Mouse (Mus musculus): ENCODE measurements around the gene Map3k14.

Map3k14 gene

DNA sequence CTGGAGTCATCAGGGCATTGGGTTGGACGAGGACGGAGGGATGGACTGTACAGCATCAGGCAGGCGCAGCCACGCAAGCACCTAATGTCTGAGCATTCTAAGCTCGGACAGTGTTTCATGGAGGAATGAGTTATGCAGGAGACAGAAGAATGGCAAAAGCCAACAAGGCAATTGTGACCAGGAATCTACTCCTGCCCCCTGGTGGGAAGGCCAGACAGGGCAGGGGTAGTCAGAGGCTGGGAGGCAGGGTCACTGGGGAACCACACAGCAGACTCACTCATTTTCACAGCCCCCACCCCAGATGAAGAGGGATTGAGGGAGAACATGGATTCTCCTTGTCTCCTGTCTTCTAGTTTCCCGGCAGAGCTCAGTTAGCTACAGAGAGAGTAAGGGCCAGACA, 4.7 kb upstream of the Map3k14 start:
- DNase-seq (ENCODE audit: low read depth): peak; percentile 50

- peak; percentile 65 for DNase-seq (ENCODE audit: low read depth)
These were observed 2.2 kb upstream of the Map3k14 start for GRCm38 (mm10) chr11:103269426-103269825.

DNA sequence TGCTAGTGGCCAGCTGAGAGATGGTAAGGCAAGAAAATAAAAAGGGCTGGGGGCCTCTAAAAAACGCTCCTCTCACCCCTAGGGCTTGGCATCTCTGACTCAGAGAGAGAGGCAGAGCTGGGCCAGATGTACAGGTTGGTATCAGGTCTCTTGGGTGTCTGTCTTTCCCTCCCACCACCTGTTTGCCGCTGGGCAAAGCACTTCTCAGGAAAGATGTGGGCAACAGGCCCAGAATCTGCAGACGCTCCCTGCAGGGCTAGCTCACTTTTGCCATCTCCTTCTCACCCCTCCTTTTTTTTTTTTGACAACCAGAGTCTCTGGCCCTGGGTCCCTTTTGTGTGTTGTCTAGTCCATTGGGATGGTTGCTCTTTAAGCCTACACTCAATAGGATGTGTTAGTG, 1.6 kb upstream of the Map3k14 start:
- peak; percentile 54 for DNase-seq (ENCODE audit: low read depth)

DNA sequence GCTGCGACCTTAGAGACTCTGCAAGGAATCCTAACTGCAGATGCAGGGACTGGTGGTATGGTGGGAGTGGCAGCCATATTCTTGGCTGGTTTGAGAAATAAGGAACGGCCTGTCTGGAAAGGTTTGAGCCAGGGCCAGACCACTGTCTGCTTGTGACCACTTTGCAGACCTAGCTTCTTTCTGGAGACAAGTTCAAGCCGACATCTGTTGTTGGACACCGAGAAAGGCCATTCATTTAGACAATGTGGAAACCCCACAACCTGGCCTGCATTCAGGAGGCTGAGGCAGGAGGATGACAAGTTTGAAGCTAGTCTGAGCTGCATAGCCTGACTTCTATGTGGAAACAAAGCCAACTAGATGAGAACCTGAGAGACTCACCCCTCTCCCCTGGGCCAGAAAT, 1.1 kb upstream of the Map3k14 start:
- peak; percentile 44 for DNase-seq (ENCODE audit: low read depth)

DNA sequence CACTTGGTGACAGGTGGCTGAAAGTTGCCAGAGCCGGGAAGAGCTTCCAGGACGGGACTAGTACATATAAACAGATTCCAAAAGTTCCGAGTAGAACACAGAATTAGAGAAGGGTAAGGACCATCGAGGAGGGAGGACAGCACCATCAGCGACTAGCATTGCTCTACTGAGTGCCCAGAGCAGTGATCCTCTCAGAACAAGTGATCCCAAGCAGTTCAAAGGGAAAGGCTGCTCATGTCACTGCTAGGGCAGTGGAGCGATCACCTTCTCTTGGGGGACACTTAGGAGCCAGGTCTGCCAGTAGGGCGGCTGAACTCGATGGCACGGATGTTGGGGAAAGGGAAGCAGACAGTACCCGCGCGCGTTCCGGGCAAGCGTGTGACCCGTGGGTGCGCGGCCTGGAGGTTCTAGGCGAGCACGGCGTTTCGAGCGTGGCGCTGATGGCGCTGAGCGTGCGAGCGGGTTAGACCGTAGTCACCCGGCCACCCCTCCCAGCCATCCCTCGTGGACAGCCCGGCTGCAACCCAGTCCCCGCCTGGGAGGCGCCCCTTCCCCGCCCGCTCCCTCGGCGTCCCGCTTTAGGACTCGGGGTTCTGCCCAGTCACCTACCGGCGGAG, 435 bp downstream of the Map3k14 start:
- DNase-seq (ENCODE audit: low read depth): no peak

GRCm38 (mm10) chr11:103265856-103266255, 1.4 kb downstream of the Map3k14 start:
- no peak for DNase-seq (ENCODE audit: low read depth)

DNA sequence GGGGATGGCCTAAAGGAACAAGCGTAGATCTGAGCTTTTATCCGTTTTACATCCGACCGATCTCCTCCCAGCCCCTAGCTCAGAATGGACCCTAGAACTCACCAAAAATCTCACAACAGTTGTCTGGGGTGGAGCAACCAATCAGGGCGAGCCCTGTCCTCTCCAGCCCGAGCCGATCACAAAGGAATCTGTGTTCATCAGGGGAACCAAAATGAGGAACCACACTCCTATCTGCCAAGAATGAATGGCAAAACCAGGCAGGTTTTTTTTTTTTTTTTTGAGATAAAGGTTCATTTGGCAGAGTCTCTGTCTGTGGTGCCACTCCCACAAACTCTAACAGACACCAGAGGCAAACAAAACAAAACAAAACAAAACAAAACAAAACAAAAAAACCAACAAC, 2.1 kb downstream of the Map3k14 start:
- no peak for DNase-seq (ENCODE audit: low read depth)

DNA sequence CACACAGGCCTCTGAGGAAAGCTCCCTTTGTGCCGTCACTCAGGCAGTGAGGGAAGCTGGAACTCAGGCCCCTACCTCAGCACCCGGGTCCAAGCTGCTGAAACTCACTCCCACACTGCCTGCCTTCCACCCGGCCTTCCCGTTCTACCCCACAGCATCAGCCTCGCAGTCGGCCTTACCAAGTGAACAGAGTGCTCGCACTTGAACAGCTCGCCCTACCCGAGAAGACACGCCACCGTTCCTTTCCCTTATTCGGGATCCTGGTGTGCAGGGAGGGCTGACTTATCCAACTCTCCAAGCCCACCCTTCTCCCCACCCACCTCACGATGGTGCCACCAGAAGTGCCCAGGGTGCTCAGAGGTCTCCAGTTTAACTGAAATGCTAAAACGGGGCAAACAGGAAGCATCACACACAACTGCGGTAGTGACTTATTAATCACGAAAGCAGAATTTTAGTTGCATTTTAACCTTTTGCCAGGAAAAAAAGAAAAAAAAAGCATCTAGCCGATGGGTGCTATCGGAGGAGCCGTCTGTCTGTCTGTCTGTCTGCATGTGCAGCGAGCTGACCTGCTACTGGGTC, 2.8 kb downstream of the Map3k14 start:
- no peak for DNase-seq (ENCODE audit: low read depth)

GRCm38 (mm10) chr11:103263551-103263950, 3.7 kb downstream of the Map3k14 start:
- no peak for DNase-seq (ENCODE audit: low read depth)

DNA sequence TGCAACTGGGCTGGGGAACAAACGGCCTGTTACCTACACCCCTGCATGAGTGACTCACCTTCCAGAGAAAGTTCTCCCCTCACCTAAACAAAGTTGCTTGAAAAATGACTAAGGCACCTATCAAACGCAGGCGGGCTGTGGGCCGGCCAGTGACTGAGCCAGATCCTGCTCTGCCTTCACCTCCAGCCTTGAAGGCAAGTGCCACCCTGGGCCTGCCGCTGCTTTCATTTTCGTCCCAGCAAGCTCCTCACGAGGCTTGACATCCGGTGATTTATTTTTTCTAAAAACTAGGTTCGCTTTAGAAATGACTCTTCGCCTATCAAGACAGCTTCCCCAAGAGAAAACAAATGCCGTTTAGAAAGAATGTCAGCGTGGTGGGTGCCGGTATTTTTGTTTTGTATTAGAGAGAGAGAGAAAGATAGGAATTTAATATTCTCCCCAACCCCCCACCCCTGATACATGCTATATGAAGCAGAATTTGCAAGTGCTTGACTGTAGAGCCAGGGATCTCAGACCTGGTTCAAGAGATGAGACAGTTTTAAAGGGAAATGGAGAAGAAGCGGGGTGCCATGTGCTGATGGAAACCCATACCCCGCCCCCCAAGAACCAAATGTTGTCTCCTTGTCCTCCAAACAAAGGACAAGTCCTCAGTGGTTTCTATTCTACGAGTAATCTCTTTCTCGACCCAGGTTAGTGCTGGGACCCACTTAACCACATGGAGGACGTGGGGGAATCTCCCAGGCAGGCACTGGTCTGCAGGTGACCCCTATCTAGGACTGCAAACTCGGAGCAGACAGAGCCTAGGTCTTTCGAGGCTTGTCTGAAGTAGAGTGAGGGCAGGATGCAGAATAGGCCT, 4.6 kb downstream of the Map3k14 start:
- DNase-seq (ENCODE audit: low read depth): no peak

DNA sequence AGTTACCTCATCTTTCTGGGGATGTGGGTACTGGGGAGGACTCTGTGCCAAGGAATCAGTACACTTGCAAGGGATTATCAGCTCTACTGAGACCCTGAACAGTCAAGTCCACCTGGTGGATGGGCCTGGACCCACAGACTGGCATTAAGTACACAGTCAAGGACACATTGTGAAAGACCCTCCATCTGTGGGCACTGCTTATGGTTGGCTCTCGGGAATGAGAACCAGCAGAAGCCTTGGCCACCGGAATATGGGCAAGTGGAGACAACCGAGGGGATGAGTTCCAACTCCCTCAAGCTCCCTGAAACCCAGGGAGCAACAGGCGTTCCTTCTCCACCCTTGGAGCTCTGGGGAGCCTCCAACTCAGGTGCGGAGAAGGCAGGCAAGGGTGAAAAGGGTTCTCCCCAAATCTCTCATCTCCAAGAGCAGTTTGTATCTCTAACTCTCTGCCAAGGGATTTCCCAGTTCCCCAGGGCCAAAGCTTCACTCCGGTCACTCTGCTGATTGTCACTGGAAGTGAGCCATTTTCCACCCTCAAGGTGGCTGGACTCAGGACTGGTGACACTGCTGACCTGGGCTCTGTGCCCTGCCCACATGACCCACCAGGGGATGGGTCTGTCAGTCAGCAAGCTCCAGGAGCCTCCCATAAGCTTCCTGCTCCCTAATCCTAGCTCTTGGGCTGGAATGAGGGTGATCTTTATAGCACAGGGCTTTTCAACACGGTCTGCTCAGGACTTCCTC, 5.4 kb downstream of the Map3k14 start:
- no peak for DNase-seq (ENCODE audit: low read depth)

GRCm38 (mm10) chr11:103260515-103261192, 6.6 kb downstream of the Map3k14 start:
- peak; percentile 37 for DNase-seq (ENCODE audit: low read depth)

- no peak for DNase-seq (ENCODE audit: low read depth)
These were observed 7.2 kb downstream of the Map3k14 start for GRCm38 (mm10) chr11:103260034-103260433.

DNA sequence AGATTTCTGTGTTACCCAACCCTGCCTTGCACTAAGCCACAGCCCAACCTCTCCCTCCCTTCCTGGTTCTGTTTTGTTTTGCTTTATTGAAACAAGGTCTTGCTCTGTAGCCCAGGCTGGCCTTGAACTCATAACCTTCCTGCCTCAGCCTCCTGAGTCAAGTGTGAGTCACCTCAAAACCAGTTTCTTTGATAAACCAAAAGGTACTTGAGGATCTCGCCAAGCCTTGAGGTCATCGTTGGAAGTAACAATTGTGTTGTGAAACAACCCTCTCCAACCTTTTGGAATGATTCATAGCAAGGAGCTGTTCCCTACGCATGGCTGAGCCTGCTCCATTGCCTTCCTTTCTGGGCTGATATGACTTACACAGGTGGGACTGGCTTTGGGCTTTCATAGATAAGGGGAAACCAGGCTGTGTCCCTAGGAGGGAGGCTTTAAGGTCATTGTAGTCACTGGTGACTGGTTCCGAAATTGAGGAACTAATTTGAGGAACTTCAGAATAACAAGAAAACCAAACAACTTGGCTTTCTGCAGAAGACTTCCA, 9.3 kb downstream of the Map3k14 start:
- DNase-seq (ENCODE audit: low read depth): peak; percentile 70

DNA sequence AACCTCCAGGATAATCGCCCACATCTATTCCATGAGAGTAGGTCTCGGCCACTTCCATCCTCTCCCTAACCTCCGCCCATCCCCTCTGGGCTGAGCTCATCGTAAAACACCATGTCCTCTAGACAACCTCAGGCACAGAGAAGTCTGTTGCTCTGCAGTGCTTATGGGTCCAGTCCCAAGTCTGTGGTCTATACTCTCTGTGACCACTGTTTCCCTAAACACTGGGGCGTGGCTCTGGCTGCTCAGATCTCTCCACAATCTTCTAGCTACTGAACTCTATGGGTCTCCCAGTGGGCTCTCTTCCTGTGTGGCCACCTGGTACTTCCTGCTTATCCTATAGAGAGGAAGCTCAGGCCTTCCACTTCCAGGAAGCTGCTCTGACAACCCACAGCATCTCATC, 13.7 kb downstream of the Map3k14 start:
- DNase-seq (ENCODE audit: low read depth): no peak

DNA sequence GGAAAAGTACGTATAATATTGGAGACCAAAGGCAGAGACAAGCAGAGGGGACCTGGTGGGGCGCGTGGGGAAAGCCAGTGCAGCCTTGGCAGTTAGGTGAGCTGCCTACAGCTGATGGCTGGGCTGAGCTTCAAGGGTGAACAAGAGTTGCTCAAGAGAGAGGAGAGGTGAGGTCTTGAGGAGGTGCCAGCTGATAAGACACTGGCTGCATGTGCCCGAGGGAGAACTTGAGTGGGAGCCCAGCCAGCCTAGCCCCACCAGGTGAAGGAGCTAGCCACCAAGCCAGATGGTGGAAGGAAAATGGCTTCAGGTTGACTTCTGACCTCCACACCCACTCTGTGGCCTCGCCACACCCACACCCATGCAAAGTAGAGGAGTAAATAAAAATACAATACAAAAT, 14.9 kb downstream of the Map3k14 start:
- no peak for DNase-seq (ENCODE audit: low read depth)

DNA sequence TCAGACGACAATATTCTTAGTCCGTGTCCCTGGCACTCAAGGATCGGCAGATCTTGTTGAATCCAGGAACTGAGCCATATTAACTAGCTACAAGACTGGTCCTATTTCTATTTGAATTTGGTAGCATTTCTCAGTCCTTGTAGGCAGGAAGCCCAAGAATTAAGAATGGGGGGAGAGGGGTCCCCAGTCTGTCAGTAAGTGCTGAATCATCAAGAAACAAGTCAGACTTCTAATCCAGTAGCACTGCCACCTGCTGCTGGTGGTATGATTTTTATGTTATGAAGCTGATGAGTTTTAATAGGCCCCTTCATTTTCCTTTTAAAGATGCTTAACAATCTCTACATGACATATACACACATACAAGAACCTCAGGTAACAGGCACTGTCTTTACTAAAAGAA, 16.9 kb downstream of the Map3k14 start:
- DNase-seq (ENCODE audit: low read depth): no peak

DNA sequence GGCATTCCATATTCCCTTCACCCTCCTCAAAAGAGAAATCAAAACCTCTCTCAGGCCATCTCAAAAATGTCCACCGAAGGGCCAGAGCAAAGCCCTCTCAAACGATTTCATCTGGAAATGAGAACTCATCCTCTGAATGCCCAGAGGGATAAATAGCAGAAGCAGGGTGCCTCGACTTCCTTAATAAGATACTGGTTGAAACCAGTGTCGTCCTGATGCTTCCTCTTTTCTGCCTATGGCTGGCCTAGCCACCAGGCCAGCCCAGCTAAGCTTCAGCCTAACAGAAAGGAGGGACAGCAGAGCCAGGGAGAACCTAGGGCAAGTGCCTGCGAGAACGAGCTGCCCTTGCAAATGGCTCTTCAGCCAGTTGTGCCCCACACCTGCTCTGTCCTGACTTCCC, 17.8 kb downstream of the Map3k14 start:
- no peak for DNase-seq (ENCODE audit: low read depth)

GRCm38 (mm10) chr11:103248837-103249236, 18.4 kb downstream of the Map3k14 start:
- DNase-seq (ENCODE audit: low read depth): no peak

DNA sequence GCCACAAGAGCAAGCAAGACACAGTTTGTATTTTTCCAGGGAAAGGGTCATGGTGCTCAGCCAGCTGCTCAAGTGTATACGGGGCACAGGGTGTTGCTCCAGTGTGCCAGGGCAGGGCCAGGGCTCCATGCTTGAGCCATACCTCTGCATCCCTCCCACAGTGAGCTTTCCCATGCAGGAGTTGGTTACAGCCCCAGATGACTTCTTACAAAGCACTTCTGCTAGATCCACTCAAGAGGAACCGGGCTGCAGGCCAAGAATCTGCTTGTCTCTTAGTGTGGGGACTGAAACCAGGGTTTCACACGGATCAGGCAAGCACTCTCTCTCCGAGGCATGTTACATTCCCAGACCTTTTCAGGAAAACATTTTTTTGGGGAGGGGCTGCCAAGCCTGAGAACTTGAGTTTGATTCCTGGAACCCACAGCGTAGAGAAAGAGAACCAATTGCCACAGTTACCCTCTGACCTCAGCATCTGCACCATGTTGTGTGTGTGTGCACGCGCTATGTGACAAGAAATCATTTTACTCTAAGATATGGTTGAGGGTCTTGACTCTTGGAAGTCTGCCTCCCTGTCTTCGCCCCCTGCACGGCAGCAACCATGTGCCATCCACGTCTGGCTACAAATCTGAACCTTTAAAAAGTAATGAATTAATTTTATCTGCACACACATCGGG, 19.6 kb downstream of the Map3k14 start:
- DNase-seq (ENCODE audit: low read depth): peak; percentile 80

- DNase-seq (ENCODE audit: low read depth): no peak
These were observed 20.5 kb downstream of the Map3k14 start for GRCm38 (mm10) chr11:103246731-103247290.
